Mouse (Mus musculus) kidney, postnatal 10 days (tissue): ENCODE data around the gene 2810021J22Rik.
A peak's percentile ranks its signal among the peaks of the same experiment; 100 is the strongest.

Source experiments
- DNase-seq: peaks from one replicate; pipeline ENCODE4 v3.0.0; 2021; ENCODE audit warnings: mixed read lengths

2810021J22Rik gene

DNA sequence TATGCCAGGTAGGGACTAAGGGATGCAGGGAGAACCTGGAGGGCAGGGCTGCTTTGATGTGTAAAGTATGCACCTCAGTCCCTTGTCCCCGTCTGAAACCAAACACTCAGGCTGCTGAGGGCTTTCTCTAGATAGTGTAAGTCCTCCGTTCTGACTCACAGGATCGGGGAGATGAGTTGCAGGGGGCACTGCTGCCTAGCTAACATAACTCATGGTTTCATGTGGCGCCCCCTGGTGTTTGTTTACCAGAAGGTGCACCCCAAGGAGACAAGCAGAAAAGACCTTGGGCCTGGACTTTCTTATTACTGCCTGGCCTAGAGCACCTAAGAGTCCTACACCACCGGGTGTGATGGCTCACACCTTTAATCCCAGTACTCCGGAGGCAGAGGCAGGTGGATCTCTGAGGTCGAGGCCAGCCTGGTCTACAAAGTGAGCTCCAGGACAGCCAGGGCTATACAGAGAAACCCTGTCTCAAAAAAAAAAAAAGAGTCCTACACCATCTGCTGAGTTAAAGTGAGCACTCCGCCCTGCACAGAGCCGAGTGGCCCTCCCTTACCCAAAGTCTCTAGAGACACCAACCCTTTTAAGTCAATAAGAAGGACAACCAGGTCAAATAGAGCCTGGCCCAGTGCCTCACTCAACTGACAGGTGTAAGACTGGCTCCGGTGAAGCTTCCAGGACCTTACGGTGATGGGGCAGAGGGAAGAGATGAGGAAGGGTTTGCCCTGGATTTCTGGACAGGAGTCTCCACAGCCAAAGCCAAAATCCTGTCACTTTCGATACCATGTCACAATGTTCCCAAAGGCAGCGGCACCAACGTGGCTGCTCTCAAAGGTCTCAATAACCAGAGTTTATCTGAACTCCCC lies 50.1 kb downstream of the 2810021J22Rik start:
- peak; percentile 67 for DNase-seq

- no peak for DNase-seq
Observed at GRCm38 (mm10) chr11:58917745-58918366, 50.8 kb downstream of the 2810021J22Rik start, which contains the start of gene Btnl10. Gene Btnl10 (plus strand): TSS chr11:58917908.

GRCm38 (mm10) chr11:58918759-58919158 lies 51.7 kb downstream of the 2810021J22Rik start:
- no peak for DNase-seq

- no peak for DNase-seq
Observed at GRCm38 (mm10) chr11:58922420-58922819, 55.4 kb downstream of the 2810021J22Rik start.

DNA sequence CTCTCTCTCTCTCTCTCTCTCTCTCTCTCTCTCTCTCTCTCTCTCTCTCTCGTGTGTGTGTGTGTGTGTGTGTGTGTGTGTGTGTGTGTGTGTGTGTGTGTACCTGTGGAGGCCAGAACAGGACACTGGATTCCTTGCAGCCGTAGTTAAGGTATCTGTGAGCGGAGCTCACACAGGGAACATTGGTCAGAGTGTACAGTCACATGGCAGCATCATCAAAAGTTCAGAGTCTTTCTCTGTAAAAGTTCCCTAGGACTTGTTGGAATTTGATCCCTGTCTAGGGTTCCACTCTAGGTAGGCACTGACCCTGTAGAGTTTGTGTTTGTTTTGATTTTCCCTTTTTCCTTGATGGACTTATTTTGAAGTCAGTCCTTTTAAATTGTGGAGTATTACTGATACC lies 59.6 kb downstream of the 2810021J22Rik start:
- DNase-seq = peak; percentile 24

- no peak for DNase-seq
Observed at GRCm38 (mm10) chr11:58927053-58927452, 60.0 kb downstream of the 2810021J22Rik start.

GRCm38 (mm10) chr11:58927790-58928651 lies 61.0 kb downstream of the 2810021J22Rik start:
- peak; percentile 70 for DNase-seq

DNA sequence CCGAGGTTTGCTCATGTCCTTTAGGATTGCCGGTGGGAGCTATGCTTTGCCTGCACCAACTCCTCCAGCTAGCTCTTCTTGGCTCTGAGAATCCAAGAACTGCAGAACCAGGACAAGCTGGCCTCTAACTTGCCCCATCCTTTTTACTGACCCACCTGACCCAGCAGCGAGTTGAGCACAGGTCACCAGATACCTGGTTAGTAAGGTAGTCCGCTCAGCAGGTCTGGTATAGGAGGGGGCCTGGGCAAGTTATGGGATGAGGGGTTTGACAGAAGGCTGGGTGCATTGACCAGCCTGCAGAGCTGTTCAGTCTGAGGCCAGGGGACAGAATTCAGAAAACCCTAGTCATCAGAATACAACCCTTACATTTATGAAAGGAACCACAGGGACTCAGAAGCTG lies 62.0 kb downstream of the 2810021J22Rik start:
- no peak for DNase-seq

GRCm38 (mm10) chr11:58929641-58930040 lies 62.6 kb downstream of the 2810021J22Rik start:
- peak; percentile 36 for DNase-seq

GRCm38 (mm10) chr11:58930254-58930653 lies 63.2 kb downstream of the 2810021J22Rik start:
- no peak for DNase-seq

DNA sequence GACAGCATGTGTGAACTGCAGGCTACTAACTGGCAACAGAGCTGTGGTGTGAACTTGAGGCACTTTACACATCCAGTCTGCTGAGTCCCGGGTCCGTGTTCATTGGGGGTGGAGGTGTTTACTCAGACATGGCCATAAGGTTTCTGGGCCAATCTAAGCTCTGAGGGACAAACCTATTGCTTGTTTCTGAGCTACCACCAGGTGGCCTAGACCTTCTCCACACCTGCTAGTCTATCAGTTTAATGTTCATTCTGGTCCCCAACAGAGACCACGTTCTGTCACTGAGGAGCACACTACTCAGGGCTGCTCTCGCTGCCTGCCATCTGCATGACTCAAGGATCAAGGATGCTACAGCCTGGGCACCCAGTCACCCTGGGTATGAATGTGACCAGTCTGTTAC lies 64.6 kb downstream of the 2810021J22Rik start:
- no peak for DNase-seq
